Mouse (Mus musculus) kidney, adult 2 months (tissue): Measurements from ENCODE around the gene Mmd2.
A peak's percentile ranks its signal among the peaks of the same experiment; 100 is the strongest.

ENCODE experiments used
- CTCF ChIP-seq: fragments of 200-500 bp; conservative IDR thresholded peaks from 2 replicates; pipeline ENCODE4 v1.5.1; 2011; ENCODE audit warnings: low read depth, mild to moderate bottlenecking, control low read depth, low read length, moderate library complexity, mixed read lengths; ENCODE audit not compliant: insufficient read depth, insufficient read length
- POLR2A ChIP-seq: fragments of 200-500 bp; IDR thresholded peaks from one replicate; pipeline ENCODE4 v1.6.1; 2011; ENCODE audit warnings: low read depth, low read length, control low read depth

DNA sequence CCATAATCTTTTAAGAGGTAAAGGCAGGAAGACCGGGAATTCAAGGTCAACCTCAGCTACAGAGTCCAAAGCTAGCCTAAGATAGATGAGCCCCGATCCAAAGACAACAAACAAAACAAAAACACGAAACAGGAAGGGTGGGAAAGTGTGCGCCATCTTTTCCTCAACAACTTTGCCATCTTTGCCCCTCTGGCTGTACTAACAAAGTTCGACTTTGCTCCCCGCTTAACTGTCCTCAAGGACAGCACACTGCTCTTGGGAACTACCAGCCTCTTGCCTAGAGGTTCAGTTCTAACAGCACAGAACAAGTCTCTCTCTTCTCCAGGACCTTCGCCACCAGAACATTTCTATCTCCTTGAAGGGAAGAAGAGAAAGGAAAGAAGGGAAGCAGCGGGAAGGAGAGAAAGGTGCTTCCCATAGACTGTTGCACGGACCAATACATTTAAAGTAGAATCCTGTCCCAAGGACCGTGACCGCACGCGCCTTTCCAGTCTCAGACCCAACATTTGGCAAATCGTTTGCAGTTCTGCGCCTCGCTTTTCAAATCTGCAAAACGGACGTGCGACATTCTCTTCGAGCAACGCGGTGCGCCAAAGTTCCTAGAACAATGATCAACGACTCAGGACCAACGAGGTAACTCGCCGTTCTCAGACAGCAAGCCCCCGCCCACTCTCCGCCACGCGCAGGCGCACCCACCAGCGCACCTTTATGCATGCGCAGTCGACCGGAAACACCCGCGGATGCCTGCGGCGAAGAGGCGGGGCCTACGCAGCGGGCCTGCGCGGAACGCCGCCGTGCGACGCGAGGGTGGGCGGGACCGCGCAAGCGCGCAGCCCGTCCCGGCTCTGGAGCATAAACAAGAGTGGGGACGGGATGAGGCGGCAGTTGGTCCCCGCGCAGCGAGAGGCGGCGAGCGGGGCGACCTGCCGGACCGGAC, 20.4 kb upstream of the Mmd2 start:
- TF ChIP-seq CTCF: 0 out of 2 replicates have a peak, but pooled peaks have one; percentile 0
- peak; percentile 81 for TF ChIP-seq POLR2A
